In the genomic region with DNA sequence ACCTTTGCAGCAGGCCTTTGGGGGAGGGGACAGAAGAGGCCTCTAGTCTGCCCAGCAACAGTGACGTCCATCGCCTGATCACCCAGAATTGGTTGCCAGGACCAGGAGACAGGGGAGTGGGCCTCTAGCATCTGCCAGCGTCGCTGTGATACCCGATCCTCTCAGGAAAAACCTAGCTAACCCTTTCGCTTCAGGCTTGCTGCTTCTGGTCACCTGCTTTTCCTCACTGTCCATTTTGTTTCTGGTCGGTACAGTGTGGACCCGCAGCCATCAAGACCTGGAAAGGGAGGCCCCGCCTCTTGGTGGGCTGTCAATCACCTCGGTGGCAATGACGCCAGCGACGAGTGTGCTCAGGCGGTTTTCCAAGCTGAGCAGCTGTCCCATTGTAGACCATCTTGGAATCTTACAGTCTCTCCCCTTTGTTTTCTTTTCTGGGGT, we compare ENCODE assay signal across 8 mouse cellular contexts. TPM values are rescaled to one million over a fixed set of nuclear protein-coding genes. Genes with fewer than 3 reads are reported as not detected.
DNase-seq lines count a peak whose midpoint lies in the region; ATAC-seq and TF ChIP-seq lines count a peak whose summit lies in the region.

No protein-coding gene starts in this region.

- CTCF ChIA-PET in Patski (lab: Charles Lee), result interaction anchor here (0.7 to 1.6 kb wide), 5 partner anchors 12 to 57 kb away, joined by 3 to 5 read pairs (median 3); no protein-coding TSS in a partner anchor

- POLR2A ChIA-PET in Patski (lab: Charles Lee), result interaction anchor here (1.4 kb wide), 1 partner anchor 70 kb away, joined by 4 read pairs; a partner anchor contains a TSS

- WGBS in hindbrain, embryonic 15.5 days, result under 1% methylated on average over 14 of the region's 14 CpGs

- H3K4me2 ChIP-seq in hindbrain, embryonic 15.5 days, result peak overlapping the region; percentile 53

- peaks cover 10% of the 10 kb centered on the region; the same call in 1 of the 2 replicates for H3K4me1 ChIP-seq in hindbrain, embryonic 15.5 days (replicated peaks)

- H3K9me3 ChIP-seq in hindbrain, embryonic 15.5 days, result no peaks in the 10 kb centered on the region

- no peak for TF ChIP-seq CTCF in Patski (IDR thresholded peaks at IDR 0.05)

- H3K9ac ChIP-seq in hindbrain, embryonic 15.5 days, result peak overlapping the region; percentile 43

- H3K27me3 ChIP-seq in Patski, result no peaks in the 10 kb centered on the region
- H3K27me3 ChIP-seq in hindbrain, embryonic 15.5 days, result no peaks in the 10 kb centered on the region

- in situ Hi-C loops in Patski (cut with MboI; ENCODE audit: low pct_unique_long_range_greater_than_20kb), result no loop called here

- peak overlapping the region; percentile 94 for H3K27ac ChIP-seq in hindbrain, embryonic 15.5 days (replicated peaks)

- no peaks in the 10 kb centered on the region for H3K36me3 ChIP-seq in hindbrain, embryonic 15.5 days

- peak overlapping the region; percentile 37 for H3K4me3 ChIP-seq in hindbrain, embryonic 15.5 days

- peak; percentile 99 for ATAC-seq in Patski
- peak; percentile 99 for ATAC-seq in hindbrain, embryonic 15.5 days (ENCODE audit: low FRiP score, low read depth)

- peak; percentile 75 for DNase-seq in Patski (ENCODE audit: low read depth, low spot score)
- DNase-seq in cerebellum, postnatal 10 days, result peak; percentile 98
- peak; percentile 95 to 97 for DNase-seq in frontal cortex, postnatal 36 days (ENCODE audit: low spot score in 2 of 2)
- DNase-seq in left cerebral cortex, adult 11 months (ENCODE audit: low spot score), result peak; percentile 96
- peak; percentile 94 for DNase-seq in lung, postnatal 36 days
- peak; percentile 96 for DNase-seq in right cerebral cortex, adult 18-20 months
- DNase-seq in urinary bladder, postnatal 14 days (ENCODE audit: low spot score), result peak; percentile 91

RNA-seq across cellular contexts. Expression of a gene that starts 5.5 kb away (rescaled TPM):
- 0.10 TPM for polyA plus RNA-seq in Patski (2021)
- 2.3 TPM in 2 replicates for polyA plus RNA-seq in hindbrain, embryonic 15.5 days (2015; fragmentation: Nextera tagmentation; extraction: Ambion mirVana)

RNA-seq across cellular contexts. Expression of a gene that starts 17.1 kb away (rescaled TPM):
- 44.4 TPM for polyA plus RNA-seq in Patski (2021)
- polyA plus RNA-seq in hindbrain, embryonic 15.5 days (2015; fragmentation: Nextera tagmentation; extraction: Ambion mirVana), result 85.2 and 86.0 TPM in 2 replicates

RNA-seq across cellular contexts. Expression of a gene that starts 27.7 kb away (rescaled TPM):
- polyA plus RNA-seq in Patski (2021), result 36.3 TPM
- 222 and 250 TPM in 2 replicates for polyA plus RNA-seq in hindbrain, embryonic 15.5 days (2015; fragmentation: Nextera tagmentation; extraction: Ambion mirVana)

RNA-seq across cellular contexts. Expression of a gene that starts 39.4 kb away (rescaled TPM):
- polyA plus RNA-seq in Patski (2021), result 0.28 TPM
- 2.5 and 3.1 TPM in 2 replicates for polyA plus RNA-seq in hindbrain, embryonic 15.5 days (2015; fragmentation: Nextera tagmentation; extraction: Ambion mirVana)

RNA-seq across cellular contexts. Expression of a gene that starts 47.7 kb away (rescaled TPM):
- not detected for polyA plus RNA-seq in Patski (2021)
- polyA plus RNA-seq in hindbrain, embryonic 15.5 days (2015; fragmentation: Nextera tagmentation; extraction: Ambion mirVana), result 0.30 and 0.38 TPM in 2 replicates

Comparison
In these comparisons a context has a peak if more than half of its experiments do, and no peak if none do; other contexts are left out.
1. Peak in every context shown above with its lines: DNase-seq, ATAC-seq, H3K4me3 ChIP-seq and H3K27ac ChIP-seq.